Comparison of ENCODE assay signal across 23 mouse cellular contexts in genomic region chr1:177468436-177468835, GRCm38 (mm10). TPM values are rescaled to one million over a fixed set of nuclear protein-coding genes. Genes with fewer than 3 reads are reported as not detected.
A peak's percentile ranks its signal among the peaks of the same experiment; 100 is the strongest.
DNase-seq lines count a peak whose midpoint lies in the region; ATAC-seq and TF ChIP-seq lines count a peak whose summit lies in the region.
"Had no signal": no experiment of that assay in that cellular context is flagged by ENCODE, and none has a peak within 500 bp of the region (broad histone marks: within the 10 kb centered on the region; RNA-seq: fewer than 3 reads in every experiment).

No protein-coding gene starts in this region.

- H3K27ac ChIP-seq in forebrain, embryonic 14.5 days (ENCODE audit: low read depth, low read length), result no peak overlapping the region
- no peak overlapping the region for H3K27ac ChIP-seq in forebrain, embryonic 11.5 days (ENCODE audit: low read depth, low read length)
- no peak overlapping the region for H3K27ac ChIP-seq in liver, embryonic 12.5 days
- H3K27ac ChIP-seq in liver, embryonic 11.5 days (ENCODE audit: low read depth, low read length), result no peak overlapping the region
- no peak overlapping the region for H3K27ac ChIP-seq in left cerebral cortex, adult 2 months
- H3K27ac ChIP-seq: embryonic facial prominence, embryonic 13.5 days; heart, adult 2 months; heart, embryonic 15.5 days; limb, embryonic 12.5 days; liver, embryonic 14.5 days; neural tube, embryonic 15.5 days had no signal

- no peak for DNase-seq in forebrain, embryonic 14.5 days (ENCODE audit: low spot score)
- no peak for DNase-seq in forebrain, embryonic 11.5 days (ENCODE audit: low spot score)
- DNase-seq in liver, embryonic 11.5 days (ENCODE audit: low spot score), result no peak
- peak; percentile 45 to 72 for DNase-seq in left cerebral cortex, adult 2 months (ENCODE audit: extremely low spot score in 1 of 2, low spot score in 2 of 2)
- DNase-seq in right cerebral cortex, postnatal 25 days, result peak; percentile 72
- no peak for DNase-seq in gastrocnemius, postnatal 14 days
- DNase-seq in gastrocnemius, postnatal 25 days, result no peak
- DNase-seq: adrenal gland, postnatal 25 days; B cell, adult 2 months; cerebellum, adult 2 months; heart, adult 2 months; heart, postnatal 4 days; midbrain, embryonic 14.5 days; thymus, postnatal 4 days had no signal

- TF ChIP-seq CTCF in left cerebral cortex, adult 2 months (IDR thresholded peaks at IDR 0.05), result no peak; the same call in 1 of the 2 replicates

- no peak overlapping the region for H3K9ac ChIP-seq in forebrain, embryonic 14.5 days (ENCODE audit: low read length)
- no peak overlapping the region for H3K9ac ChIP-seq in forebrain, embryonic 11.5 days (ENCODE audit: low read length)
- no peak overlapping the region for H3K9ac ChIP-seq in liver, embryonic 12.5 days
- no peak overlapping the region for H3K9ac ChIP-seq in liver, embryonic 11.5 days (ENCODE audit: low read depth, low read length)
- H3K9ac ChIP-seq: embryonic facial prominence, embryonic 13.5 days; heart, embryonic 15.5 days; limb, embryonic 12.5 days; liver, embryonic 14.5 days; neural tube, embryonic 15.5 days had no signal

- H3K9me3 ChIP-seq in forebrain, embryonic 14.5 days (replicated peaks; ENCODE audit: control insufficient read depth, low read length), result no peaks in the 10 kb centered on the region
- H3K9me3 ChIP-seq in forebrain, embryonic 11.5 days (ENCODE audit: control insufficient read depth, low read length), result no peaks in the 10 kb centered on the region
- no peaks in the 10 kb centered on the region for H3K9me3 ChIP-seq in liver, embryonic 12.5 days (replicated peaks)
- H3K9me3 ChIP-seq in liver, embryonic 11.5 days (ENCODE audit: control insufficient read depth, low read length), result no peaks in the 10 kb centered on the region
- H3K9me3 ChIP-seq: embryonic facial prominence, embryonic 13.5 days; heart, embryonic 15.5 days; limb, embryonic 12.5 days; neural tube, embryonic 15.5 days had no signal

- peak; percentile 72 for ATAC-seq in forebrain, embryonic 14.5 days
- ATAC-seq in forebrain, embryonic 11.5 days (replicated peaks; ENCODE audit: low FRiP score), result no peak
- 0 out of 2 replicates have a peak, but pooled peaks have one; percentile 13 for ATAC-seq in liver, embryonic 12.5 days
- ATAC-seq in liver, embryonic 11.5 days (replicated peaks; ENCODE audit: low FRiP score), result no peak
- ATAC-seq: hindbrain, embryonic 16.5 days; intestine, embryonic 16.5 days had no signal

- H3K4me2 ChIP-seq in forebrain, embryonic 14.5 days (ENCODE audit: low read length), result no peak overlapping the region
- no peak overlapping the region for H3K4me2 ChIP-seq in forebrain, embryonic 11.5 days (ENCODE audit: low read depth, low read length, severe bottlenecking)
- H3K4me2 ChIP-seq in liver, embryonic 12.5 days, result no peak overlapping the region
- no peak overlapping the region for H3K4me2 ChIP-seq in liver, embryonic 11.5 days
- H3K4me2 ChIP-seq: embryonic facial prominence, embryonic 13.5 days; heart, embryonic 15.5 days; limb, embryonic 12.5 days; neural tube, embryonic 15.5 days had no signal

- no peaks in the 10 kb centered on the region for H3K36me3 ChIP-seq in forebrain, embryonic 14.5 days (ENCODE audit: control insufficient read depth, insufficient read depth, low read length)
- H3K36me3 ChIP-seq in forebrain, embryonic 11.5 days (ENCODE audit: control insufficient read depth, insufficient read depth, low read length), result no peaks in the 10 kb centered on the region
- H3K36me3 ChIP-seq in liver, embryonic 12.5 days, result no peaks in the 10 kb centered on the region
- no peaks in the 10 kb centered on the region for H3K36me3 ChIP-seq in liver, embryonic 11.5 days (ENCODE audit: control insufficient read depth, insufficient read depth, low read length)
- H3K36me3 ChIP-seq: embryonic facial prominence, embryonic 13.5 days; heart, embryonic 15.5 days; limb, embryonic 12.5 days; neural tube, embryonic 15.5 days had no signal

- no peak overlapping the region for H3K4me3 ChIP-seq in forebrain, embryonic 14.5 days (ENCODE audit: low read depth, low read length)
- H3K4me3 ChIP-seq in forebrain, embryonic 11.5 days (ENCODE audit: low read depth, low read length), result no peak overlapping the region
- H3K4me3 ChIP-seq in liver, embryonic 12.5 days, result no peak overlapping the region
- H3K4me3 ChIP-seq in liver, embryonic 11.5 days (ENCODE audit: low read depth, low read length), result no peak overlapping the region
- H3K4me3 ChIP-seq in left cerebral cortex, adult 2 months, result no peak overlapping the region
- H3K4me3 ChIP-seq: embryonic facial prominence, embryonic 13.5 days; heart, adult 2 months; heart, embryonic 15.5 days; limb, embryonic 12.5 days; myocyte; neural tube, embryonic 15.5 days had no signal

- H3K27me3 ChIP-seq in forebrain, embryonic 14.5 days (replicated peaks; ENCODE audit: control insufficient read depth, insufficient read depth, low read length), result no peaks in the 10 kb centered on the region
- H3K27me3 ChIP-seq in forebrain, embryonic 11.5 days (ENCODE audit: control insufficient read depth, insufficient read depth, low read length), result no peaks in the 10 kb centered on the region
- no peaks in the 10 kb centered on the region for H3K27me3 ChIP-seq in liver, embryonic 12.5 days (replicated peaks)
- H3K27me3 ChIP-seq in liver, embryonic 11.5 days (replicated peaks; ENCODE audit: control insufficient read depth, insufficient read depth, low read length), result no peaks in the 10 kb centered on the region
- H3K27me3 ChIP-seq: embryonic facial prominence, embryonic 13.5 days; heart, embryonic 15.5 days; limb, embryonic 12.5 days; neural tube, embryonic 15.5 days had no signal

- intact Hi-C loops in left cerebral cortex, adult 2 months (cut with DNase I), result no loop called here
- intact Hi-C loops in gastrocnemius, postnatal 14 days (cut with DNase I; ENCODE audit: low total_unique reads), result loop anchor here (10.0 kb wide), 1 partner anchor 106 kb away; no protein-coding TSS in a partner anchor

- H3K4me1 ChIP-seq in forebrain, embryonic 14.5 days (ENCODE audit: control insufficient read depth, insufficient read depth, low read length), result no peaks in the 10 kb centered on the region
- no peaks in the 10 kb centered on the region for H3K4me1 ChIP-seq in forebrain, embryonic 11.5 days (replicated peaks; ENCODE audit: control insufficient read depth, insufficient read depth, low read length)
- H3K4me1 ChIP-seq in liver, embryonic 12.5 days, result no peaks in the 10 kb centered on the region
- no peaks in the 10 kb centered on the region for H3K4me1 ChIP-seq in liver, embryonic 11.5 days (replicated peaks; ENCODE audit: control insufficient read depth, insufficient read depth, low read length)
- H3K4me1 ChIP-seq: embryonic facial prominence, embryonic 13.5 days; heart, embryonic 15.5 days; limb, embryonic 12.5 days; neural tube, embryonic 15.5 days had no signal

- WGBS in forebrain, embryonic 14.5 days, result 62% methylated on average over 5 of the region's 5 CpGs
- WGBS in forebrain, embryonic 11.5 days, result 89% methylated on average over 5 of the region's 5 CpGs
- WGBS in liver, embryonic 12.5 days (ENCODE audit: insufficient replicate concordance), result 77% methylated on average over 5 of the region's 5 CpGs
- WGBS in liver, embryonic 11.5 days, result 75% methylated on average over 5 of the region's 5 CpGs

RNA-seq across cellular contexts. Expression of gene Zbtb18, which starts 26.3 kb away (rescaled TPM):
- polyA plus RNA-seq in forebrain, embryonic 14.5 days (2014; fragmentation: Nextera tagmentation; extraction: Ambion mirVana), result 102 and 109 TPM in 2 replicates
- 5.1 and 6.6 TPM in 2 replicates for polyA plus RNA-seq in forebrain, embryonic 11.5 days (2014; fragmentation: Nextera tagmentation; extraction: Ambion mirVana)
- polyA plus RNA-seq in liver, embryonic 12.5 days (2016; fragmentation: Nextera tagmentation; extraction: Ambion mirVana), result 0.49 TPM in 2 replicates
- 1.5 and 2.4 TPM in 2 replicates for polyA plus RNA-seq in liver, embryonic 11.5 days (2014; fragmentation: Nextera tagmentation; extraction: Ambion mirVana)
- 100 to 1,000 TPM; 351 to 386 TPM for total RNA-seq in left cerebral cortex, adult 2 months (2021)
- 10 to 100 TPM; 55.8 to 72.3 TPM for total RNA-seq in gastrocnemius, postnatal 14 days (2021)
- 10 to 100 TPM; 75.6 to 95.6 TPM for total RNA-seq in gastrocnemius, postnatal 25 days (2021)

Comparison
In these comparisons a context has a peak if more than half of its experiments do, and no peak if none do; other contexts are left out.
1. ATAC-seq: peak in forebrain, embryonic 14.5 days (single experiment) and liver, embryonic 12.5 days (single experiment); none in forebrain, embryonic 11.5 days (single experiment) and liver, embryonic 11.5 days (single experiment).
2. RNA of gene Zbtb18, which starts 26.3 kb away (polyA plus RNA-seq): 102 to 109 TPM in forebrain, embryonic 14.5 days; 5.1 to 6.6 TPM in forebrain, embryonic 11.5 days, 1.5 to 2.4 TPM in liver, embryonic 11.5 days and 0.49 TPM in liver, embryonic 12.5 days; every median in the first group is over 10 times any median in the second.
3. DNase-seq: peak in left cerebral cortex, adult 2 months (2 of 2) and right cerebral cortex, postnatal 25 days (single experiment); none in forebrain, embryonic 14.5 days (single experiment), forebrain, embryonic 11.5 days (single experiment), liver, embryonic 11.5 days (single experiment), gastrocnemius, postnatal 14 days (single experiment) and gastrocnemius, postnatal 25 days (single experiment).